Mouse (Mus musculus) heart, embryonic 10.5 days (tissue): ENCODE results near the gene Iffo2. TPM values are rescaled to one million over a fixed set of nuclear protein-coding genes. Genes with fewer than 3 reads are reported as not detected.

Source experiments
- DNase-seq: peaks from one replicate; pipeline ENCODE4 v3.0.0-alpha.2; 2017; ENCODE audit warnings: low spot score
- H3K27ac ChIP-seq: fragments of 300-500 bp; sonication (generic); 2 replicates; pipeline ENCODE4 v1.5.1; 2016; ENCODE audit warnings: mild to moderate bottlenecking
- H3K27me3 ChIP-seq: fragments of 300-500 bp; sonication (generic); 2 replicates; pipeline ENCODE4 v1.6.1; 2016; ENCODE audit warnings: mild to moderate bottlenecking; ENCODE audit not compliant: poor library complexity, insufficient read depth, severe bottlenecking
- H3K36me3 ChIP-seq: fragments of 300-500 bp; sonication (generic); 2 replicates; pipeline ENCODE4 v1.6.1; 2016; ENCODE audit warnings: mild to moderate bottlenecking, moderate library complexity
- H3K4me1 ChIP-seq: fragments of 300-500 bp; sonication (generic); 2 replicates; pipeline ENCODE4 v1.6.1; 2016; ENCODE audit warnings: mild to moderate bottlenecking
- H3K4me3 ChIP-seq: fragments of 300-500 bp; sonication (generic); 2 replicates; pipeline ENCODE4 v1.5.1; 2016; ENCODE audit warnings: mild to moderate bottlenecking, moderate library complexity
- H3K9me3 ChIP-seq: fragments of 300-500 bp; sonication (generic); 2 replicates; pipeline ENCODE4 v1.6.1; 2016; ENCODE audit warnings: mild to moderate bottlenecking, moderate library complexity
- WGBS: fragments of 180-500 bp; shearing (Covaris S2); methylation state at CpG from one replicate; pipeline ENCODE4 v1.1.7; 2016; 5-methylcytosine and 5-hydroxymethylcytosine counted together
- polyA plus RNA-seq: library from polyadenylated mRNA; unstranded; fragments of >200 nt; fragmentation: Nextera tagmentation; extraction: Ambion mirVana; gene quantifications from 2 replicates; pipeline ENCODE4 v1.2.1, GENCODE M21; 2016

The Iffo2 gene
- polyA plus RNA-seq, 1 experiment from 2014 or later = 4.8 TPM

DNA sequence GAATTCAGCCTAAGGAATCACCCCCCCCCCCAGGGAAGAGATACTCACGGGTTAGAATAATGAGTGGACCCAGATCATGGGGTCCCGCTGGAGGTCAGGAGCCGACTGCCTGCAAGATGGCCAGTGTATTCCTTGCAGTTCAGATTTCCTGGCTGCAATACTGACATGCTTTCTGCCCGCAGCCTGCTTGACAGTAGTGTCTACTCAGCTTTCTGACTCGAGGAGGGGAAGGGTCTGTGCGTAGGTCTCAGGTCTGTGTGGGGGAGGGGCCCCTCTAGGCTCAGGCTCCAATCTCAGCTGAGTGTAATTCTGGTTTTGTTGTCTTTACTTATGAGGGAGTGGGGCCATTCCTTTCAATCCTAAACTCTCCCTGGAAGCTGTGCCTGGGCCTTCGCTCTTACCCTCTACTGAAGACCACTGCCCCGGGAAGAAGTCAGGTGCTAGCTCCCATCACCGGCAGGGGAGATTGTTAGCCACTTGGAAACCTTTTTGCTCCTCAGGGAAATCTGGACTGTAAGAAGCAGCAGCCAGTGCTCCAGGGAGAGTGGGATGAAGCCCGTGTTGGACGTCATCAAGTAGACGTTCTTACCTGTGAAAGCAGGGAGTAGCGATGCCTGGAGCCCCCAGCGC, 46.0 kb downstream of the Iffo2 start:
- no peaks in the 10 kb centered on the region; the same call in 1 of the 2 replicates for H3K9me3 ChIP-seq
- 0 out of 2 replicates have a peak overlapping the region, but pooled peaks have one; percentile 38 for H3K27ac ChIP-seq
- no peaks in the 10 kb centered on the region for H3K36me3 ChIP-seq
- no peak for DNase-seq
- H3K27me3 ChIP-seq = 0 out of 2 replicates have a peak, but pooled peaks cover 5% of the 10 kb centered on the region
- peaks cover 72% of the 10 kb centered on the region for H3K4me1 ChIP-seq
- WGBS = 48% methylated on average over 14 of the region's 14 CpGs
- peak overlapping the region; percentile 89 for H3K4me3 ChIP-seq

- H3K36me3 ChIP-seq = no peaks in the 10 kb centered on the region
- peaks cover 79% of the 10 kb centered on the region for H3K4me1 ChIP-seq
- peak overlapping the region; percentile 89 for H3K4me3 ChIP-seq
- H3K9me3 ChIP-seq = no peaks in the 10 kb centered on the region; the same call in 1 of the 2 replicates
- peak overlapping the region; percentile 38; the same call in 1 of the 2 replicates for H3K27ac ChIP-seq
- DNase-seq = no peak
- WGBS = 81% methylated on average over 7 of the region's 7 CpGs
- 0 out of 2 replicates have a peak, but pooled peaks cover 5% of the 10 kb centered on the region for H3K27me3 ChIP-seq
Measured at GRCm38 (mm10) chr4:139577006-139577405, 46.7 kb downstream of the Iffo2 start.

- no peaks in the 10 kb centered on the region for H3K27me3 ChIP-seq
- peaks cover 93% of the 10 kb centered on the region for H3K4me1 ChIP-seq
- peak overlapping the region; percentile 96; the same call in 1 of the 2 replicates for H3K27ac ChIP-seq
- H3K4me3 ChIP-seq = 0 out of 2 replicates have a peak overlapping the region, but pooled peaks have one; percentile 15
- WGBS = 81% methylated on average over 8 of the region's 8 CpGs
- H3K9me3 ChIP-seq = no peaks in the 10 kb centered on the region; the same call in 1 of the 2 replicates
- no peaks in the 10 kb centered on the region for H3K36me3 ChIP-seq
- no peak for DNase-seq
Measured at GRCm38 (mm10) chr4:139578389-139578788, 48.0 kb downstream of the Iffo2 start.

GRCm38 (mm10) chr4:139579003-139579402, 48.7 kb downstream of the Iffo2 start:
- no peaks in the 10 kb centered on the region for H3K27me3 ChIP-seq
- no peaks in the 10 kb centered on the region; the same call in 1 of the 2 replicates for H3K9me3 ChIP-seq
- WGBS = 40% methylated on average over 10 of the region's 10 CpGs
- 0 out of 2 replicates have a peak overlapping the region, but pooled peaks have one; percentile 15 for H3K4me3 ChIP-seq
- H3K27ac ChIP-seq = peak overlapping the region; percentile 96
- no peak for DNase-seq
- H3K36me3 ChIP-seq = no peaks in the 10 kb centered on the region
- peaks cover 93% of the 10 kb centered on the region for H3K4me1 ChIP-seq

- Histone ChIP-seq H3K4me3 (0 out of 2 replicates have a peak overlapping the region, but pooled peaks have one; percentile 15), H3K4me1 (peaks cover 93% of the 10 kb centered on the region), H3K36me3 (no peaks in the 10 kb centered on the region), H3K27ac (peak overlapping the region; percentile 96), H3K27me3 (no peaks in the 10 kb centered on the region), H3K9me3 (no peaks in the 10 kb centered on the region; the same call in 1 of the 2 replicates)
- DNase-seq = no peak
- 56% methylated on average over 6 of the region's 6 CpGs for WGBS
Measured at GRCm38 (mm10) chr4:139579466-139579865, 49.1 kb downstream of the Iffo2 start.

DNA sequence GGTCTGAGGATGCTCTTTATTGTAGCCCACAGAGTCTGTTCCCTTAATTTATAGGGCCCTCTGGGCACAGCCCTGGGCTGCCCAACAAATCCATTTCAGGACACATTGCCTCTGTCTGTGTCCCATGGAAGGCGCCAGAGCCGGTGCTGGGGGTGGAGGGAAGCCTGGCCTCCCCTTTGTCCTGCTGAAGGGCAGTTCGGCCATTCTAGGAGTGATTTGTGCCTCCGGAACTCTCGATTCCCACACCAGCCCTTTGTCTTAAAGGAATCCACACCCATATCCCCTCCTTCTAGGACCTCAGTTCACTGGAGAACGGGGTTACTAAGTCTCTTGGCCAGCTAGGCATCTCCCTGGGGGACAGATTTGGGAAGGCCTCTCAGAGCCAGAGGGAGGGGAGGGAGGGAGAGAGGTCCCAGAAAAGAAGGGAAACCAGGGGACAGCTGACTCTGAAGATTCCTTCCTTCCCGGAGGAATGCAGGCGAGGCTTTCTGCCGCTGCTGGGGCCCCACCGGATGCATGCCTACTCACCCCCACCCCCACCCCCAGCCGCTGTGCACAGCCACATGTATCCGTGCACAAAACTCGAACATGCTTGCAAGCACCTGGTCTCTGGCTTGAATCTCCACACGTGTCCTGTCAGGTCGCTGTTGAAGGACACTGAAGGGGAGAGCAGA, 50.5 kb downstream of the Iffo2 start:
- no peak for DNase-seq
- peak overlapping the region; percentile 48 for H3K4me3 ChIP-seq
- H3K27ac ChIP-seq = peak overlapping the region; percentile 96
- WGBS = 9% methylated on average over 15 of the region's 15 CpGs
- peaks cover 97% of the 10 kb centered on the region for H3K4me1 ChIP-seq
- no peaks in the 10 kb centered on the region for H3K9me3 ChIP-seq
- H3K36me3 ChIP-seq = no peaks in the 10 kb centered on the region
- H3K27me3 ChIP-seq = no peaks in the 10 kb centered on the region

DNA sequence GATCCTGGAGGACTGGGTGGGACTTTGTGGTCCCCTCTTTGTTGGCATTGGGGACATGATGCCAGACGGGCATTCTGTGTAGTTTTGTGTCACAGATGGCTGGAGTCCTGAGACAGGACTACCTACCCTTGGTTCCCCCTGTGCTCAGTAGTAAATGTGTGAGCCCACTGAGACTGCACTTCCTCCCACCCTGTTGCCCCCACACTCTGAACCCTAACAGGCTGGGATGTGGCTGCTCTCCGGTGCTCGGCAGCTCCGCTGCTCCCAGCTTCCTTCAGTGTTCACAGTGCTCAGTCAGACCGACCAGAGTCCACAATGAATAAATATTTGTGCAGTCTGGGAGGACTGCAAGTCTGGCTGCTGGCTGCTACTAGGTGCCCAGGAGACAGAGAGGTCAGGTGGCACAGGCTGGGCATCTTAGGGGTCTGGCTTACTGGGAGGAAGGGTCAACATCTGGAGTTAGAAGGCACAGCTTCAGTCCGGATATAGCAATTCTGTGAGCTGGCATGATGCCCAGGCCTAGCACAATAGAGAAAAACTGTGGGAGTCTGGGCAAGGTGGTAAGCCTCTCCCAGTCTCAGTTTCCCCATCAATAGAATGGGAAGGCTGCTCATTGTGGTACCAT, 51.2 kb downstream of the Iffo2 start:
- WGBS = 46% methylated on average over 6 of the region's 6 CpGs
- Histone ChIP-seq H3K27me3 (no peaks in the 10 kb centered on the region), H3K4me1 (peaks cover 97% of the 10 kb centered on the region), H3K4me3 (peak overlapping the region; percentile 48), H3K36me3 (no peaks in the 10 kb centered on the region), H3K27ac (peak overlapping the region; percentile 96), H3K9me3 (no peaks in the 10 kb centered on the region)
- DNase-seq = no peak

GRCm38 (mm10) chr4:139582346-139582745, 52.0 kb downstream of the Iffo2 start:
- peaks cover 97% of the 10 kb centered on the region for H3K4me1 ChIP-seq
- H3K27me3 ChIP-seq = no peaks in the 10 kb centered on the region
- no peak for DNase-seq
- H3K27ac ChIP-seq = peak overlapping the region; percentile 96
- 69% methylated on average over 6 of the region's 6 CpGs for WGBS
- no peaks in the 10 kb centered on the region for H3K9me3 ChIP-seq
- H3K36me3 ChIP-seq = no peaks in the 10 kb centered on the region
- no peak overlapping the region for H3K4me3 ChIP-seq

GRCm38 (mm10) chr4:139582903-139583302, 52.6 kb downstream of the Iffo2 start:
- no peaks in the 10 kb centered on the region for H3K27me3 ChIP-seq
- no peak overlapping the region for H3K4me3 ChIP-seq
- H3K36me3 ChIP-seq = no peaks in the 10 kb centered on the region
- 64% methylated on average over 3 of the region's 3 CpGs for WGBS
- H3K27ac ChIP-seq = peak overlapping the region; percentile 96
- H3K9me3 ChIP-seq = no peaks in the 10 kb centered on the region
- peaks cover 100% of the 10 kb centered on the region for H3K4me1 ChIP-seq
- DNase-seq = no peak

DNA sequence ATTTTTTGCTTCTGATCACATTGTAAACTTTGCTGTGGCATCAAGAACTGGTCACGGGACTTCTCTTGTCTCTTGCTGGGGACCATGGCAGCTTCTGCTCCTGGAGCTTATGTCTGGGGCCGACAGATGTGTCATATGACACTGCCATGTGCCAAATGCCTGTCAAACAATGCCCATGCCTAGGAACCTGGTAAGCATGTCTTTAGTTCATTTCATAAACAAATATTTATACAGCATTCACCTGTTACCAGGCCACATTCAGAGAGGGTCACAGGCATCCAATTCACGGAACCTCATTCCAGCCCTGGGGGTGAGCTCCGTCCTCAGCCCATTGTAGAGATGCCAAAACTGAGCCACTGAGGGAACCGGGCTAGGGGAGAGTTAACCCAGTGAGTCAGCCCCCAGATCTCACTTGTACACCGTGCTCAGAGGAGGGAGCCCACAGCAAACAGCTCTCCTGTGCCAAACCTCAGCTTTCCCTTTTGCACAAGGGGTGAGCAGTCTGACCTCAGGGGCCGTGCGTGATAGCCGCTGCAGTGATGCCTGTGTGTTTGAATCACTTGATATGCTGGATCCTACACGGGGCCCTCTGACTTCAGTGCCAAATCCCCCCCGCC, 53.4 kb downstream of the Iffo2 start:
- H3K9me3 ChIP-seq = no peaks in the 10 kb centered on the region
- H3K27ac ChIP-seq = peak overlapping the region; percentile 96
- H3K36me3 ChIP-seq = no peaks in the 10 kb centered on the region
- WGBS = 81% methylated on average over 11 of the region's 11 CpGs
- no peak for DNase-seq
- H3K27me3 ChIP-seq = no peaks in the 10 kb centered on the region
- H3K4me1 ChIP-seq = peaks cover 91% of the 10 kb centered on the region
- H3K4me3 ChIP-seq = no peak overlapping the region

GRCm38 (mm10) chr4:139584704-139585103, 54.4 kb downstream of the Iffo2 start:
- no peaks in the 10 kb centered on the region for H3K9me3 ChIP-seq
- no peaks in the 10 kb centered on the region for H3K36me3 ChIP-seq
- no peak for DNase-seq
- 84% methylated on average over 11 of the region's 11 CpGs for WGBS
- no peaks in the 10 kb centered on the region for H3K27me3 ChIP-seq
- H3K4me3 ChIP-seq = no peak overlapping the region
- H3K27ac ChIP-seq = peak overlapping the region; percentile 30; the same call in 1 of the 2 replicates
- peaks cover 87% of the 10 kb centered on the region for H3K4me1 ChIP-seq

DNA sequence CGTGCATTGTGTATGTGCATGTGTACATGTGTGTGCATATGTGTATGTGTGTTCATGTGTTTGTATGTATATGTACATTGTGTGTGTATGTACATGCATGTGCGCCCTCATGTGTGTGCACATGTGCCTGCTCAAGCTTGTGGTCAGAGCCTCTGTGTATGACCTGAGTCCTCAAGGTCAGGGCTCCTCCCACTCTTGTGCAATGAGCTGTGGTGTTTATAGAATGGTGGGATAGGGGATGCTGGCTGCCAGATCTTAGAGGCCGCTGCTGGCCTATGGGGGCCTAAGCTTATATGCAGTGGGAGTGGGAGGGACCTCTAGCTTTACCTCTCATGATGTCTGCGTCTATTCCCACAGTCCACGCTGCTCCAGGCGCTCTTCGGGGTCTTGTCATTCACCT, 55.4 kb downstream of the Iffo2 start:
- Histone ChIP-seq H3K4me3 (no peak overlapping the region), H3K4me1 (peaks cover 87% of the 10 kb centered on the region), H3K27ac (peak overlapping the region; percentile 50; the same call in 1 of the 2 replicates), H3K9me3 (no peaks in the 10 kb centered on the region), H3K27me3 (no peaks in the 10 kb centered on the region), H3K36me3 (no peaks in the 10 kb centered on the region)
- no peak for DNase-seq
- 93% methylated on average over 7 of the region's 7 CpGs for WGBS
